Mouse (Mus musculus) myocyte (in vitro differentiated cells): Measurements from ENCODE around the gene Zfp384.

ENCODE experiments used
- CEBPB ChIP-seq: IDR thresholded peaks from 2 replicates; pipeline ENCODE4 v1.6.1; 2011; ENCODE audit warnings: mild to moderate bottlenecking, moderate library complexity; ENCODE audit not compliant: poor library complexity, insufficient read depth, severe bottlenecking
- E2F4 ChIP-seq: IDR thresholded peaks from one replicate; pipeline ENCODE4 v1.6.1; 2011; ENCODE audit warnings: mild to moderate bottlenecking, control low read depth, moderate library complexity; ENCODE audit not compliant: insufficient read depth
- MAX ChIP-seq: IDR thresholded peaks from one replicate; pipeline ENCODE4 v1.6.1; 2011; ENCODE audit warnings: low read depth, mild to moderate bottlenecking, control low read depth
- MYOD1 ChIP-seq, 3 experiments: IDR thresholded peaks; one replicate each; pipeline ENCODE4 v1.6.1; 2011; ENCODE audit warnings: control low read depth in 2 of 3, low read depth in 2 of 3, mild to moderate bottlenecking in 2 of 3, moderate library complexity in 1 of 3; ENCODE audit not compliant: insufficient read length in 2 of 3, control insufficient read depth in 1 of 3
- MYOG ChIP-seq, 3 experiments: IDR thresholded peaks; one replicate each; pipeline ENCODE4 v1.6.1; 2011; ENCODE audit warnings: control low read depth in 2 of 3, low read depth in 2 of 3, mild to moderate bottlenecking in 2 of 3; ENCODE audit not compliant: insufficient read length in 2 of 3, control insufficient read depth in 1 of 3, insufficient read depth in 1 of 3
- POLR2A ChIP-seq: IDR thresholded peaks from one replicate; pipeline ENCODE4 v1.6.1; 2011; ENCODE audit warnings: low read depth, mild to moderate bottlenecking, control low read depth, moderate library complexity; ENCODE audit not compliant: insufficient read length
- POLR2AphosphoS2 ChIP-seq: IDR thresholded peaks from one replicate; pipeline ENCODE4 v1.6.1; 2011; ENCODE audit warnings: low read depth, control low read depth; ENCODE audit not compliant: insufficient read length
- SRF ChIP-seq: IDR thresholded peaks from one replicate; pipeline ENCODE4 v1.6.1; 2011; ENCODE audit warnings: low read depth; ENCODE audit not compliant: control insufficient read depth, insufficient read length
- TCF12 ChIP-seq: IDR thresholded peaks from one replicate; pipeline ENCODE4 v1.6.1; 2011; ENCODE audit warnings: mild to moderate bottlenecking, control low read depth; ENCODE audit not compliant: poor library complexity, insufficient read depth, severe bottlenecking
- TCF3 ChIP-seq: IDR thresholded peaks from one replicate; pipeline ENCODE4 v1.6.1; 2011; ENCODE audit warnings: low read depth, control low read depth; ENCODE audit not compliant: insufficient read length
- USF1 ChIP-seq: IDR thresholded peaks from one replicate; pipeline ENCODE4 v1.6.1; 2011; ENCODE audit warnings: low read depth, mild to moderate bottlenecking, control low read depth, moderate library complexity

- TF ChIP-seq POLR2A (no peak), CEBPB (no peak), TCF12 (no peak), MYOD1 (IDR thresholded peaks at IDR 0.05; ENCODE audit: control insufficient read depth in 1 of 3, insufficient read length in 2 of 3, low read depth in 2 of 3) (no peak), SRF (no peak), USF1 (peak; percentile 95), MAX (peak; percentile 81), MYOG (IDR thresholded peaks at IDR 0.05; ENCODE audit: control insufficient read depth in 1 of 3, insufficient read depth in 1 of 3, insufficient read length in 2 of 3, low read depth in 2 of 3) (no peak), POLR2AphosphoS2 (no peak), E2F4 (no peak), TCF3 (no peak)
Measured at GRCm38 (mm10) chr6:124993365-124993764, 15.6 kb upstream of the Zfp384 start.
